Mouse (Mus musculus) cerebellum, postnatal 14 days (tissue): ENCODE results near the gene Slc25a42.

ENCODE experiments used
- DNase-seq, 2 experiments: peaks; one replicate each; pipeline ENCODE4 v3.0.0; 2021; ENCODE audit warnings: mixed read lengths in 2 of 2

The Slc25a42 gene

GRCm38 (mm10) chr8:70214411-70214810 is 2.3 kb upstream of the Slc25a42 start:
- DNase-seq = no peak

- no peak for DNase-seq
Measured at GRCm38 (mm10) chr8:70211726-70212111, 386 bp downstream of the Slc25a42 start.

DNA sequence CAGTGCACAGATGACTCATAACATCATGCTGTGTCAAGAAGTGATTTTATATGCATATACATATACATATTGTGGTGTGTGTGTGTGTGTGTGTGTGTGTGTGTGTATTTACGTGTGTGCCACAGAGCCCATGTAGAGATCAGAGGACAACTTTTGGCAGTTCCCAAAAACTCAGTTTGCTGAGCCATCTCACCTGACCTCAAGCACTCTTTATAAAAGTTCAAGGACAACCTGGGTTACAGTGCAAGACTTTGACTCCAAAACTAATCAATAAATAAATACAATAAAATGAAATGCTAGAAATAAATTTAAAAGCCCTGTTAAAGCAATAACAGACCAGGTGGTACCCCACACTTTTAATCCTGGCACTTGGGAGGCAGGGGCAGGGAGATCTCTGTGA is 830 bp downstream of the Slc25a42 start:
- no peak for DNase-seq

DNA sequence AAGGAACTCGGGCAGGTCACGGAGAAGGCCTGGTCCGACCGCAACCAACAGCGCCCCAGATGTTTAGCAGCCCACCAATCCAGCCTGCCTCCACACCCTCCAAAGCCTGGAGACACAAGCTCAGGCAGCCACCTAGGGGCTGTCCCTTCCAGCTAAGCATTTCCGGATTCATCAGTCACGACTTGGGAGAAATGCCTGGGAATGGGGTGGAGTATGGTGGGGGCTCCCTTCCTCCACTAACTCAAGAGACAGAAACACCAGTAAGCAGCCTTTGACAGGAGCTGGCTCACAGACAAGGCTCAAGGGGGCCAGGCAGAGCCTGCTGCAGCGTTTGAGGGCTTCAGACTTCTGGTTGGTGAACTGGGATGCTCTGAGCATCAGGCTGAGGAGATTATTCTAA is 1.6 kb downstream of the Slc25a42 start:
- DNase-seq = no peak

GRCm38 (mm10) chr8:70208130-70208529 is 4.0 kb downstream of the Slc25a42 start:
- no peak for DNase-seq

DNA sequence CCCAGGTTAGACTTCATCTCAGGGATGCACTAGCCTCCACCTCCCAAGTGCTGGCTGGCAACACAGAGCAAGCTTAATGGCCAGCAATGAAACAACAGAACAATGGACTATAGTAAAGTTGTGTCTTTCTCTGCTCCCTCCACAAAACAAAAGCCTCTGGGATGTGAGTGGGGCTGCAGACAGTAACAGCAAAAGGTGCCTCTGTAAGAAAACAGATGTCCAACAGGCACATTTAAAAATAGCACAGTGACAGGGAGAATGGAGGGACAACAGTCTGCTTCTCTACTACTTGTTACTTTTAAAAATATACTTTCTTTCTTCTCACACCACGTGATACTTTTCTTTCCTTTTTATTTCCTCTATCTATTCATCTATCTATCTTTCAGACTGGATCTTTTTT is 7.3 kb downstream of the Slc25a42 start:
- no peak for DNase-seq

DNA sequence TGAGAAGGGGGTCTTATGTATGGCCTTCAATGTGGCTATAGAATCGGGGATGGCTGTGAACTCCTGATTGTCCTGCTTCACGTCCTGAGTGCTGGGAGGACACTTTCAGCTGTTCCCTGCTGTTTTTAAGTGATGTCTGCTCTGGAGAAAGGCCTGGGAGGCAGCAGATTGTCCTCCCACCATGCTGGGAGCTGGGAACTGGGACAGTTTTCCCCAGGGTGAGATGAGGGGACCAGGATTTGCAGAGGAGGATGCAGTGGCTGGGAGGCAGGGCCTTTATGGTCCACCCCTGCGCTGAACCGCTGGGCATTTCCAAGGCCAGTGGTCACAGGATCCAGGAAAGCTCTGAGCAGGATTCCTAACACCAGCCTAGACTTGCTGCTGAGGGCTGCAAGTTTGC is 9.0 kb downstream of the Slc25a42 start:
- DNase-seq = no peak

DNA sequence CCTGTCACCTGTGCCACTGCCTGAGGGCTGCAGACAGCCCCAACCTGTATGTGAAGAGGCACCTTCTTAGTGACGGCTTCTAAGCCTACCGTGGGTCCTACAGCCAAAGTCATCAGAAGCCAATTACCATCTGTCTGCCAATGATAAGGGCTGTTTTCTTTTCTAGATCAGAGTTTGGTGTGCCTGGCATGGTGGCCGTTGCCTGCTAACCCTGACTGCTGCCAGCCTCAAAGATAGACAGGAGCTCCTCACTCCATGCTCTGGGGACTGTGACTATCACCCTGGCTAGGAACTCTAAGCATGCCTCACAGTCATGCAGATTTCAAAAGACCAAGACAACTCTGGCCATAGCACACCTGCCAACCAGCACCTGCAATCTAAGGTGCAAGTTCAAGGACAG is 10.7 kb downstream of the Slc25a42 start:
- DNase-seq = no peak

DNA sequence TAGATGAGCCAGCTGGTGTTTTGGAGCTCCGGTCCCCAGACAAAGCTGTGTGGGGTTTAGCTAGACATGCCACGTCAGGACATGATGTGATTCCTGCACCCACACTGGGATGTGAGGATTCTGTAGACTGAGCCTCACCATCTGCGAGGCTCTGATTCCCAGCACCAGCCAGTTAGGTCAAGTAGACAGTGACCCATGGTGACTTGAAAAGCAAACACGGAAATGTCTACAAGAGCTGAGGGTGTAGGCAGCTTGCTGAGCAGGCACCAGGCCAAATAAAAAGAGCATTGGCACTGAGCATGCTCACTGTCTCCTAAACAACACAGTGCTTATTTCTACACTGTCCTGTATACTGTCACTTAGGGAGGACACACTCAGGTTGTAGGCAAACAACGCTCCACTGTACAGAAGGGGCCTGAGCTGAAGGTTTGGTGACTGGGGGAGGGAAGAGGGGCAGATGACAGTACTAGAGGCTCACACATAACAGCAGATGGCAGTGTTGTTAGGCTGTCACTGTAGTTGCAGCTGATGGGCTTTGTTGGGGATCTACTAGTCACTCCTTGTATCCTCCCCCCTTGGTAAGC is 11.9 kb downstream of the Slc25a42 start:
- DNase-seq = peak; percentile 66 to 71

- no peak for DNase-seq
Measured at GRCm38 (mm10) chr8:70197603-70198002, 14.5 kb downstream of the Slc25a42 start.

- DNase-seq = no peak
Measured at GRCm38 (mm10) chr8:70195762-70196161, 16.3 kb downstream of the Slc25a42 start.

DNA sequence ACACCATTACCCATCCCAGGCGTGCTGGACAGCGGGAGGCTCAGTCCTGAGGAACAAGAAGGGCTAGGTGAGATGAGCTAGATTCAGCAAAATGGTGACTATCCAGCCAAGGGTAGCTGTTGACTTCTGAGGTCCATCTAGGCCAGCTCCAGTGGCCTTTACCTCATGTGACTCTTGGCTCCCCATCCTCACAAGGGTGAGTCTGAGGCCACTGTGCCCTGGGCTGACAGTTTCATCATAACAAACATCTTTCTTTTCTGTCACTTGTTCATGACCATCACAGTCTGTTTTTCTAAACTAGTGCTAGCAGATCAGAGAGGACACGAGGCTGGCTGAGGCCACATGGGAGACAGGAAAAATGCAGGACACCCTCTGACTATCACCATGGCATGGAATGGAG is 17.9 kb downstream of the Slc25a42 start:
- no peak for DNase-seq

DNA sequence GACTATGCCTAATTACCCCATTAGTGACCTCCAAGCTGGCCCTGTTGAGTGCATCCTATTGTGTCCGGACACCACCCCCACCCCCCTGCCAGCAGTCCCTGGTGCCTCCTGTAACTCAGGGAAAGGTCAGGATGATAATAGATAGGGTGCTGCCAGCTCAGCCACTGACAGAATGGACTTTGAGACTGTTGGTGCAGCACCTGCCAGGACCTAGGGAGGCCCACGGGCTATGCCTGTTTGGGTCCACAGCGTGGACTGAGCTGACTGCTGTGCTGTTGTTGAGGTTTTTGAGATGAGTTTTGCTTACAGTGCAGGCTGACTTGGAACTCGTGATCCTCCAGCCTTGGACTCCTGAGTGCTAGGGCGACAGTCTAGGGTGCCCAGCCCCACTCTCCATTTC is 18.9 kb downstream of the Slc25a42 start:
- no peak for DNase-seq

DNA sequence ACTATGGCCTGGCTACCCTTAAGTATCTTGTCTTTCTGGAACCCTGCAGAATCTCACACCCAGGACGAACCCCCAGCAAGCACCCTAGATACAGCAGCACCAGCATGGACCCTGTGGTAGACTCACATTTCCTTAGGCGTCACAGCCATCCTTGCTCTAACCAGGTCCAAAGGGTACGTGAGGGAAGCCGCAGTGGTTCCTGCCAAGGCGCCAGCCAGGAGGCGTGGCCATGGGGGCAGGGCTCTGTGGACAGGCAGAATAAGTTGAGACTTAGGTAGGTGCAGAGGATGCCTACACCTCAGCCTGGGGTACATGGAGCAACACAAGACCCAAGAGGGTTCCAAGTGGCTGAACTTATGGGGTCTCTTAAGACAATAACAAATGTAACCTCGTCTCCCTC is 23.4 kb downstream of the Slc25a42 start:
- no peak for DNase-seq

GRCm38 (mm10) chr8:70183194-70183593 is 28.9 kb downstream of the Slc25a42 start:
- DNase-seq = no peak

GRCm38 (mm10) chr8:70181903-70182252 is 30.2 kb downstream of the Slc25a42 start:
- DNase-seq = no peak

DNA sequence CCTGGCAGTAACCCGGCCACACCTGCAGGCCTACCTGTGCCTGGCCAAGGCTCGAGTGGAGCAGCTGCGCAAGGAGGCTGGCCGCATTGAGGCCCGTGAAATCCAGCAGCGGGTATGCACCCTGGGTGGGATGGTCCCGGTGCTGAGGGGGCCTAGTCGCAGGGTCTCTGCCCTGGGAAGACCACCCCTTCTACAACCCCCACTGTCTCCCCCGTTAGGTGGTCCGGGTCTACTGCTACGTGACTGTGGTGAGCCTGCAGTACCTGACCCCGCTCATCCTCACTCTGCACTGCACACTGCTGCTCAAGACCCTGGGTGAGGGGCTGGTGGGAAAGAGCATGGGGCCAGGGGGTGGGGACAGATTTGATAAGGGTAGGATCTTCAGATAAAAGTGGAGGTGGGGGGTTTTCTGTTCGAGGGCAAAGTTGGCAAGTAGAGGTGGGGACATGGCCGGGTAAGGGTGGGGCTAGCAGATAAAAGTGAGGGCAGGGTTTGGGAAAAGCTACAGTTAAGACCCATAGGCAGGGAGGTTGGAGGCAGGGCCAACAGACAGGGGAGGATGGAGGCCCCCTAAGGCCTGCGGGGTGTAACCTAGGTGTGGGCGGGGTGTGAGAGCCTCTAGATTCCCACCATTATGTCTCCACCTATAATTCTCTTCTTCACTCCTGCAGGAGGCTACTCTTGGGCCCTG is 30.7 kb downstream of the Slc25a42 start:
- no peak for DNase-seq

DNA sequence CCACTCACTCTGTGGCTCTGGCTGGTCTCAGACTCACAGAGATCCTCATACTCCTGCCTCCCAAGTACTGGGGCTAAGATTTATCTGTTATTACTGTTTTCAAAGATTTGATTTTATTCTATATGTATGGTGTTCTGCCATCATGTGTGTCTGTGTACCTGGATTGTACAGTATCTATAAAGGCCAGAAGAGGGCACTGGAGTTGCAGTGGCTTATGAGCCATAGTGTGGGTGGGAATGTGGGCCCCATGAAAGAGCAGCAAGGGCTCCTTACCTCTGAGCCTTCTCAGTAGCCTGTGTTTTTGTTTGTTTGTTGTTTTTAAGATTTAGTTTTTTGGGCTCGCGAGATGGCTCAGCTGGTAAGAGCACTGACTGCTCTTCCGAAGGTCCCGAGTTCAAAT is 33.0 kb downstream of the Slc25a42 start:
- DNase-seq = peak in 1 of 2 experiments; percentile 27

DNA sequence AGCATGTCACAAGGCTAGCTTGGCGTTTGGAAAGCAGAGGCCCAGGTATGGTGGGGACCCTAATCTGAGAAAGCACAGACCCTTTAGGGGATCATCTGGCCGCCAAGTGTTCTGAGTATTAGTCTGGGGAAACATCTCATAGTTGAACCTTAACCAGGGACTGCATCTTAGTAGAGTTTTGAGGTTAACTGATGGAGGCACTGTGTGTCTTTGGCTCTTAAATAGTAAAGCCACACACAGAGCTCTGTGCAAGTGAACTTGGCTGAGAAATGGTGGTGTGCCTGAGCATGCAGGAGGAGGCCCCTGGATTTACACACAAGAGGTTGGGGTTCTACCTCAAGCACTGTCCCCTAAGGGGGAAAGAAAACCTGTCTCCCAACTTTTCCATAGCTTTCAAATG is 33.9 kb downstream of the Slc25a42 start:
- DNase-seq = no peak

GRCm38 (mm10) chr8:70174079-70174478 is 38.0 kb downstream of the Slc25a42 start:
- DNase-seq = no peak

DNA sequence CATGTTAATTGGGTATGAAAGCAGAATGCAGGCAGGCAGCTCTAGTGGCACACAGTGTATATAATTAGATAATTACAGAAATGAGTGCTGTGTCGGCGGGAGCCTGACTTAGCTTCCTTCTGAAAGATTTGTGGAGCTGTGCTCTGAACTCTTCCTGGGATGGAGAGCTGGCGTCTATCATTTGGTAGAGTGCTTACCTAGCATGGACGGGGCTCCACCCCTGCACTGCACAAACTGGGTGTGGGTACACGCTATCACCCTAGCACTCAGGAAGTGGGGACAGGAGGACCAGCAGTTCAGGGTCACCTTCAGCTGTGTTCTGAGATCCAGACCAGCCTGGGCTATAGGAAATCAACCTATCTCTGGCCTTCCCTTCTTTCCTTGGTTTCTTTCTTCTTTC is 38.8 kb downstream of the Slc25a42 start:
- DNase-seq = no peak

DNA sequence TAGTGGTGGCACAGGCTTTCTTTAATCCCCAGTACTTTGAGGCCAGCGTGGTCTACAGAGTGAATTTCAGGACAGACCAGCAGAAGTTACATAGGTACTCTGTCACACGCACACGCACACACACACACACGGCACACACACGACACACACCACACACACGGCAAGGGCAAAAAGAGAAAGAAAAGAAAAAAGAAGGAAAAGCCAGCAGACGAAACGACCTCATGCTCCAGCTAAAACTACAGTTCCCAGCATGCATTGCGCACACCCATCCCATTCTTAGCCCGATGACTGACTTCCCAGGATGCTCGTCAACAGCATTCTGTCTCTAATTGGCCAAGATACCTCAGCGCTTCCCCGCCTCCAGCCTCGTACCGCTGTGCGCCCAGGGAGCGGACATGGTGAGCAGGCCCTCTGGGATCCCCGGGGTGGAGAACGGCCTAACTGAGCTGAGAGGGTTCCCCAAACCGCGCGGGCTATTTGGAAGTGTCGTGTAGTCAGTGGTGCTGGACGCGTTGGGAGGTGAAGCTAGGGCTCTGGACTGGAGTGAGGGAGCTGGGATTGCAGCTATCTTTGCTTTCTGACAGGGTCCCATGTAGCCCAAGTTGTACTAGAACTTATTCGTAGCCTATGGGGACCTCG is 39.9 kb downstream of the Slc25a42 start, which contains the start of gene Tmem161a:
Gene Tmem161a, plus strand, starts transcription at position 314 of the 639 bp plus-strand sequence.
- DNase-seq = peak; percentile 92

DNA sequence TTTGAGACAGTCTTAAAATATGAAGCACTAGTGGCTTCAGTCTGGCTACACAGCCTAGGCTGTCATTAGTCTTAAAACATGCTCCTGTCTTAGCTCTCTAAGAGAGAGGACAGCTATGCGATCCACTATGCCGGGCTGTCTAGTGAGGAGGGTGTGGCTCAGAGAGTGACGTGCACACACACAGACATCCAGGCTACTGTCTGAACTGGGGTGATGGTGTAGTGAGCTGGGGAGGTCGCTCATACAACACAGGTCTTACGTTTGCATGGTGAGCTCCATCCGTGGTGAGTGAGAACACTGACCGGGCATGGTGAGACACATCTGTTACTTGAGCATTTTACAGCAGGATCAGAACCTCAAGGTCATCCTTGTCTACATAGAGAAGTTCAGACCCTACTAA is 40.9 kb downstream of the Slc25a42 start:
- no peak for DNase-seq

GRCm38 (mm10) chr8:70170748-70171147 is 41.4 kb downstream of the Slc25a42 start:
- no peak for DNase-seq

DNA sequence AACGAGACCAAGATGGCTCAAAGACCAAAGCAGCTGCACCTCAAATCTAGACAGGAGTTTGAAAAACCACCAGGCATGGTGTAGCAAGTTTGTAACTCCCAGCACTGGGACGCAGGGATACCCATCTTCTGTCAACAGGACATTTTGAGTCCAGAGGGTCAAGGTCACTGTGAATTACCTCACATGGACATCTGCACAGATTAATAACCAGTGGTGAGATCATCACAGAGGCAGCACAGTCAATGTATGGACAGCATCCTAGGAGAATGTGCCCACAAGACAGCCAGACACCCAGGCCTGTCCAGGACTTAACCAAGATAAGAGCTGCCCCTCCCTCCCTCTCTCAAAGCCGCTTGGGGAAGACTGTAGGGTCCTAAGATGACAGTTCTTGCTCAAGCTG is 42.0 kb downstream of the Slc25a42 start:
- no peak for DNase-seq
